Mouse (Mus musculus) olfactory bulb, adult 2 months (tissue): ENCODE measurements around the gene Ccn2.

Experiments used
- CTCF ChIP-seq: fragments of 200-500 bp; IDR thresholded peaks from 2 replicates; pipeline ENCODE4 v1.5.1; 2012; ENCODE audit warnings: low read depth, mild to moderate bottlenecking, low read length, moderate library complexity; ENCODE audit not compliant: insufficient read depth
- POLR2A ChIP-seq: fragments of 200-500 bp; IDR thresholded peaks from 2 replicates; pipeline ENCODE4 v1.6.1; 2012; ENCODE audit warnings: mild to moderate bottlenecking, low read depth, low read length, moderate library complexity; ENCODE audit not compliant: insufficient read depth

GRCm38 (mm10) chr10:24597789-24598188 is 2.5 kb downstream of the Ccn2 start:
- no peak for TF ChIP-seq CTCF
- no peak for TF ChIP-seq POLR2A
